Mouse (Mus musculus): ENCODE results near the gene Runx1. TPM values are rescaled to one million over a fixed set of nuclear protein-coding genes. Genes with fewer than 3 reads are reported as not detected.

Runx1 gene
- total RNA-seq, 2 experiments from 2014 or later = 2.5 to 2.9 TPM

DNA sequence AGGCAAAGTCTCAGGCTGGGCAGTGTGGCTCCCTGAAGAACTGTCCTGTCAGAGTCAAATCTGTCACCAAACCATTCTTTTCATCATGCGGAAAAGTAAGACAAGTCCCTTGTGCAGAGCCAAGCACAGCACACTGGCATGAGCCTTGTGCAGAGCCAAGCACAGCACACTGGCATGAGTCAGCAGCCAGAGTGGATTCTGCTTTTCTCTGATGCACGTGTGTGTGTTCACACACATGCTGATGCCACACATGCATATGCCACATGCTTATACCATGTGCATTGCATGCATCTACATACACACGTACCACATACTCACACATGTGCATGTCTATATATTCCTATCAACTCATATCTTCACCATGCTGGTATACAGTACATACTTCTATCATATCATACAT, 174.7 kb downstream of the Runx1 start:
- DNase-seq = no peak

- no peak for DNase-seq
Measured at GRCm38 (mm10) chr16:92646153-92646552, 179.8 kb downstream of the Runx1 start.

- no peak for DNase-seq
Measured at GRCm38 (mm10) chr16:92645423-92646115, 180.4 kb downstream of the Runx1 start.

DNA sequence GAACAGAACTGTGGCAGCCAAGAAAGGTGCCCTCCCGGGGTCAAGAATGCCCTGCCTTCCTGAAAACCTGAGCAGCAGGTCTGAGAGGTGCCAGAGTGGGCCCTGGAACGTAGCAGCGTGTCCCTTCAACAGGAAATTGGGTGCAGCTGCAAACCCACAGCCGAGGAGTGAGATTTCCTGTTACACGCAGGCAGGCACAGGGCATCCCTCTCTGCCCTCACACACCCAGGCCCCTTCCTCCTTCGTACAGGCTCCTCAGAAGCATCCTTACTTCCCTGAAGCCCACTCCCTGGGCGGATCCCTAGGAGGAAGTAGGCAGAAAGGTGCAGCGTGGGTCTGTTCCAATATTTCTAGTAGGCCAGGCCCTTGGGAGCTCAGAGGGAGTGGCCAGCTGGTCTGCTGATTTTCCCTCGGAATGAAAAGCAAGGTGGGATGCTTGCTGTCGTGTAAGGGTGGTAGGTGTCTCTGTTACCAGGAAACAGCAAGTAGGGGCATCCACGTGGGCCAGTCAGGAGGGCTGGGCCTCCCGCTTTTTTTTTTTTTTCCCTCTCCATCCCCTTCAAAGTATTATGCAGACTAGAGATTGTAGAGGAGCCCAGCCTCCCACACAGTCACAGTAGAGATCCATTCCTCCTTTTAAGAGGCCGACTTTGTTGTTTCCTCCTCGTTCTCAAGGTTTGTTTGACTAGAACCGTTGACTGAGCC, 181.1 kb downstream of the Runx1 start:
- no peak for DNase-seq

GRCm38 (mm10) chr16:92644315-92644714, 181.6 kb downstream of the Runx1 start:
- DNase-seq = no peak

DNA sequence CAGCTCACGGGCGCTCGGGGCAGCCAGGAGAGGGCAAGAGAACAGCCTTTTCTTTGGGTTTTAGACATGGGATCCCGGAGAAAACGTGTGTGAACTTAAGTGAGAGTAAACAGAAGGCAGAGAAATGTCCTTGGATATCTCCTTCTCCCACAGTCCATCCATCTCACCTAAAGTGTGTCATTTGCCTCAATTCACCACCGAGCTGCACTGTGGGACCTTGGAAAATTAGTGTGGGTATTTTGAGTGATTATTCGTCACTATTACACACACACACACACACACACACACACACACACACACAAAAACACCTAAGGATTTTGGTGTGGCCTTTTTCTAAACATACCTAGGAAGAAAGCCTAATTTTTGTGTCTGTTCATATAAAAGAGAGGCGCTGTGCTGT, 183.7 kb downstream of the Runx1 start:
- no peak for DNase-seq

- no peak for DNase-seq
Measured at GRCm38 (mm10) chr16:92641053-92641452, 184.9 kb downstream of the Runx1 start.

DNA sequence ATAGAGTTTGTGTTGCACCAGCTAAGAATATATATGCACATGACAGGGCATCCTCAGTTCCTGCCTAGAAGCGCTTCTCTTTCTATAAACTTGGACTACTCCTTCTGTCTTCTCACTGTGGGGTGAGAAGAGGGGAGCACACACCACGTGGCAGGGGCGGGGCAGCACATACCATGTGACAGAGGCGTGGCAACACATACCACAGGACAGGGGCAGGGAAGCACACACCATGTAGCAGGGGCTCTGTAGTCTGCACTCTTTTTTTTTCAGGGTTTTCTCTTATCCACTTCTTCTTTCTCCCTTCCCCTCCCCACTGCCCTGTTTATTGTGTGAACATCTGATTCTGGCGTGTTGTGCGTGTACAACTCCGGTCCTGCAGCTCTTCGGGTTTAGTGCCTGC, 186.9 kb downstream of the Runx1 start:
- DNase-seq = no peak

- peak; percentile 35 for DNase-seq
Measured at GRCm38 (mm10) chr16:92637033-92637432, 188.9 kb downstream of the Runx1 start.

DNA sequence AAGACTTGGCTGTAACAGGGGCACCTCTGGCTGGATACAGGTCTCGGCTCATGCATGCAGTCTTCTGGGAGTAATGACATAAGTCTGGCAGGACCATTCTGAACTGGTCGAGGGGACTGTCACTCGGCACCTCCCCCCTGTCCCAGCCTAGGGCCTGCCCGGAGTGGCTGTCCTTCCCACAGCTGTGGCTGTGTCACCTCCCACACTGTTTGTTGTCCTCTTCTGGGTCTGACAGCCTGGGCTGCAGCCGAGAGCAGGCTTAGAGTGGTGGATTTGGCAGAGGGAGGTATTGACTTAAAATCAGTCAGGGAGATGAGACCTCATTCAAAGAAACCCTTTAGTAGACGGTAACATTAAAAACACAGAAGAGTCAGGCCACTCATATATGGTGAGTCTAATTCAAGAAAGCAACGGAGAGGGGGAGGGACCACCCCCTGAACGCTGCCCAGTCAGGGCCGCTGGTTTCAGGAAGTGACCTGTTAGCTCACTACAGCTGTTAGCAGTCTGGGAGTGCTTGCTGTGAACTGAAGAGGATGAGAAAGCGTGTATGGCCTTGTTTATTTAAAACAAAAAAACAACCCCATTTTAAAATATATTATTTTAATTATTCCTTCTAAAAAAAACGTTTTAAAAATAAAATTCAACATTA, 193.7 kb downstream of the Runx1 start:
- no peak for DNase-seq

DNA sequence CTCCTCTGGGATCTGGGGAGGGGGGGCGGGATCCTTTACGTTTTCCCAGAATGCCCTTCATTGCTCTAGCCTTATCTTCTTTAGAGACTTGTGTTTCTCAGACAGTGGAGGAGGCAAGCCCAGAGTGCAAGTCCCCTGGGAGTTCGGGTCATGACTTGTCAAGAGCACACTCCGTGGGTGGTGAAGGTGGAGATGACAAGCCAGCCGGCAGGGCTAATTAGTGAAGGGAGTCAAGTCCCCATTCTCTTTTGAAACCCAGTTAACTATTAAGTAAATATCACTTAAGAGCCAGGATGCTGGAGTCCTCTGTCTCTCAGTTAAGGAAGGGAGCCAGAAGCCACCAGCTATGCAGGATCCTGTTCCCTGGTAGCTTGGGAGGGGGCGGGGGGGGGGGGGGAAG, 194.3 kb downstream of the Runx1 start:
- no peak for DNase-seq

DNA sequence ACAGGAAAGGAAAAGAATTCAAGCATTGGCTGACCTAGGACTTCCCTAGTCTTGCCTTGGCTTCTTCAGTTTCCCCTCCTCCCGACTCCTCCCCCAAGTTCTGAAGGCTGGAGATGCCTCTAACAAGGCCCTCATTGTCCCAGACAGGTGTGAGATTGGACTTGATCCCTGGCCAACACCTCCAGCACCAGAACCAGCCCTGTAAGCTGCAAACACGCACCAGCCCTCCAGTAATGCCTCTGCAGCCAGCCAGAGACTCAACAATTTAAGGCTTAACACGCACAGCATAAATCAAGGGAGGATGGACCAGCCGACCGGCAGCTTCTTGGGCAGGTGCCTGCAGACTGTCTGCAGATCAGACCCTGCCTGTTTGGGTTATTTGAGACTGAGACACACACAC, 195.0 kb downstream of the Runx1 start:
- no peak for DNase-seq

- DNase-seq = no peak
Measured at GRCm38 (mm10) chr16:92629829-92630228, 196.1 kb downstream of the Runx1 start.

DNA sequence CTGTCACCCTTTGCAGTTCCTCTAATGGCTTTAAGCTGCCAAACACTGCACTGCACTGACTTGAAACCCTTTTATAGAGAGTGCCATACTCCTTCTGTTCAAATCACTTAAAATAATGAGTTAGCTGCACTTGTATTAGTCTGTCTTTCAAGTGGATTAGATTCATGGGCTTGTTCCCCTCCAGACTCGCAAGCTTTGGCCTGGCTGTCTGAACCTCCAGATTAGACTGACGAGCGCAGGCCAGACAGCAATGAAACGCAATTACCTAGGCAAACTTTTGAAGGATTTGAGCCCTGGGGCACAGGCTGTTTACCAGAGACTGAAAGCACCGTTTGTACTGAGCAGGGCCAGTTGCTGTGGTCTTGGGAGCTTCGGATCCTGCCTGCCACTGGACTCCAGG, 198.7 kb downstream of the Runx1 start:
- no peak for DNase-seq

GRCm38 (mm10) chr16:92623953-92624352, 202.0 kb downstream of the Runx1 start:
- no peak for DNase-seq

DNA sequence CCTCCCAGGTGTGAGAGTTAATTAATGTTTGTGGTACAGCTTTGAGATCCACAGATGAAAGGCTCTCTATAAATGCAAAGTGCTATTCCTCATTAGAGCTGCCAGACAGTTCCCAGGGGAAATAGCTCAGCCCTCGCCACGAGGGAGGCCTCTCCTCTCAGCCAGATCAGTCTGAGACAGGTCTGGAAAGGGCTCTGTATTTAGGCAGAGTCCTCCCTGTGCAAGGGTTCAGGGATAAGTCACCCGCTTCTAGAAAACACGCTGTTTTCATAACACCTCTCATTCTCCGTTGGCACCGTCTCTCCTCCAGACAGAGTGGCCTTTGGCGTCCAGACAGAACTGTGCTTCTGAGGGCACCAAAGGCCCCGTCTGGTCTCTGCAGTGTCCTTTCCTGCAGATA, 204.1 kb downstream of the Runx1 start:
- DNase-seq = no peak

DNA sequence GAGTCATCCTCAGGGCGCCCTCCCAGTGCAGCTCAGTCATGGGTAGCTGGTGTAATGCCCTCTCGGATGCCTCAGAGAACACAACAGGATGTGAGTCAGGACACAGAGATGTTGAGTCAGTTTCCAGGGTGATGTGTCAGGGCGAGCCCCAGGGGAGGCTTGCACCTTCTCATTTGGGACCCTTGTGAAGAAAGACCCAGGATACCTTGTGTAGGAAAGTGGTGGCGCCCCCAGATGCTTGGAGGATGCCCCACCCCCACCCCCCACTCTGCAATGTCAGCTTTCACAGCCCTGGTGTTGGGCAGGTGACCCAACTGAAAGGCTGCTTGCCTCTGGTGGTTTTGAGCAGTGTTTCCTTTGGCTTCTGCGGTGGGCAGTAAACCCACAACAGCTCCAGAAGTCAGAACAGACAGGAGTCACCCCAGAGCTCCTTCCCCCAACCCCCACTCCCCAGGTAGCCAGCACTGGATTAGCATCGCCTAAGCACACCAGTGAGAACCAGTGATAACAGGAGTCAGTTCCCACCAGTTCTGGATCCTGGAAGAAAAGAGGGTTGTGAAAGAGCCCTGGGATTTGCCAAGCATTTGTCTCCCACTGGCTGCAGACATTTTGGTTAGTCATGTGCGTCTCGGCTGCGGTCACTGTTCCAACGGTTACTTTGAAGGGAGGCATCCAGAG, 205.0 kb downstream of the Runx1 start:
- no peak for DNase-seq

DNA sequence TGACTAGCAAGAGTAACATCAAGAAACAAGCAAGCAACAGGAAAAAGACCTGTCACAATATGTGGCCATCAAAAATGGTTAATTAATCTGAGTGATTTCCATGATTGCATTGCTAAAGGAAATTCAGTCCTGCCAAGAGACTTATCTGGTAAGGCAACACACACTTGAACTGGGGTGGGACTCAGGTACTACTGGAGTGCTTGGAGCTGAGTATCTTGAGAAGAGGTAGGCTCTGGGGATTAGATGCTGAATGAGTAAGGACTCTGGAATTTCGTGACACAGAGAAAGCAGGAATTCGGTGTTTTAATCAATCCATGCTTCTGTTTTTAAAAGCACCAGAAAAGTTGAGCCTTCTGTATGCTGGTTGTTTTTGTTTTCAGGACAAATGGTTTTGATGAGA, 209.1 kb downstream of the Runx1 start:
- no peak for DNase-seq

- no peak for DNase-seq
Measured at GRCm38 (mm10) chr16:92615234-92615799, 210.6 kb downstream of the Runx1 start.

DNA sequence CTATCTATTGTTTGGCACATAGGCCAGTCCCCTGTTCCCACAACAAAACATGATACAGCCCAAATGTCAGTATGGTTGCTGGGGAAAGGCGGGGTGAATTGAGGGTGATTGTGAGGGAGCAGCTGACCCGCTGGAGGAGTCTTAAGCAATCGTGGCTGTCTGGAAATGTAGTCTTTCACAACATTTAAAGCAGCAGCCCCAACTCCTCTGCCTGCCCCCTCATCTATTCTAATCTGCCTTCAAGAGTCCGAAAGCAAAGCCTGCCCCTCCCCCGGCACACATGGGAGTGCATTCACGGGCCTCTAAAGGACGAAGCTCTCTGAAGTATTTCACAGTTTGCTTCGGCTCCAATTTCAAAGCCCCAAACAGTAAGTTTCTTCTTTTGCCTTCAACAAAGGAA, 213.4 kb downstream of the Runx1 start:
- DNase-seq = no peak

DNA sequence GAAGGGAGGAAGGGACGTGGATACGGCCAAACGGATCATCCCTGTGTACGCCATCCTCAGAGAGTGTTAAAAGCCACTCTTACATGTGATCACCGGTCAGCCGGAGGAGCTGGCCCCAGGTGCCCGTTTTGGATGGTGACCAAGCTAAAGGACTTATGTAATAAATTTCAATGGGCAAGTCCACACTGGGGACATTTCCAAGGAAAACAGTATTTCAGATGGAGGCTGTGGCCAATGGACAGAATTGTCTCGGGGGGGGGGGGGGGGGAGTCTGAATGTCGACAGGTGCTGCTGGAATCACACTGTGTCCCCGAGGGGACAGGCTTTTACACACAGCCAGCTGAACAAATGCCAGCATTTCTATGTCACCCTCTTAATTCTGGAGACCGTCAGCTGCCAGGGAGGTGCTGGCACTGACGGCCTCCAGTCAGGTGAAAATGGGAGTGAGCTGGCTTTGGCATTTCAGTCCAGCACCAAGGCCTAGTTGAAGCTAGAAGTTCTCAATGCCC, 214.3 kb downstream of the Runx1 start:
- peak; percentile 59 for DNase-seq

DNA sequence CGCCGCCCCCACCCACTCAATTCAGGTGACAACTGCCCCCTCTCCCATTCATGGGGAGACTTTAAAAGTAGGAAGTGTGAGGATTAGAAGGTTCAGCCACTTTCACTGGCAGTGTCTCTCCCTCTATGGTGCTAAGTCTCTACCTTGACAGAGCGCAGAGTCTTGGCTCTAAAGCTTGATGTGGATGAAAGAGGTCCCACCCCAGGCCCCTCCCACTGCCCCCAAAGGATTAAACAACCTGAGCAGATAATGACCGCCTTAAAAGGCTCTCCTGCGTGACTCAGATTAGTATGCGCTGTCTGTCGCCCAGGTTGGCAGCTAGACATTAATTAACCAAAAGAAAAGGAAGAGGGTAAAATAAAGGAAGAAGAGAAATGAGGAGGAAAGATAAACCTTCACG, 215.5 kb downstream of the Runx1 start:
- no peak for DNase-seq

DNA sequence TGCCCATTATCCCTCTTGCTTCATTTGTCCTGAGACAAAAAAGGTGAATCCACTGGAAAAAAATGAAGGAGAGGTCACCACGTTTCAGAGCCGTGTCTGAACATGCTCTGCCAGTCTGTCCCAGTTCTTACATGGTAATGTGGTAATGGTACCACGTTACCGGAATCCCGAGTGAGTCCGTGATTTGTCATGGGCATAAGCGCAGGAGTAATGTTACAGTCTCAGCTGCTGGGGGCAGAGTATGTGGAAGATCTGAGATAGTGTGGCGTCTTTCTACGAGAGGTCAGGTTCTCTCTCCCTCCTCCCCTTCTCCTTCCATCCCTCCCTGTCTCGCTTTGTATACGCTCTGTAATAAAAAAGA, 216.3 kb downstream of the Runx1 start:
- no peak for DNase-seq
